Mouse (Mus musculus) lung, postnatal 25 days (tissue): Measurements from ENCODE around the gene Gje1.
A peak's percentile ranks its signal among the peaks of the same experiment; 100 is the strongest.

Experiments used
- DNase-seq: peaks from one replicate; pipeline ENCODE4 v3.0.0; 2022; ENCODE audit warnings: low spot score

Gene Gje1

DNA sequence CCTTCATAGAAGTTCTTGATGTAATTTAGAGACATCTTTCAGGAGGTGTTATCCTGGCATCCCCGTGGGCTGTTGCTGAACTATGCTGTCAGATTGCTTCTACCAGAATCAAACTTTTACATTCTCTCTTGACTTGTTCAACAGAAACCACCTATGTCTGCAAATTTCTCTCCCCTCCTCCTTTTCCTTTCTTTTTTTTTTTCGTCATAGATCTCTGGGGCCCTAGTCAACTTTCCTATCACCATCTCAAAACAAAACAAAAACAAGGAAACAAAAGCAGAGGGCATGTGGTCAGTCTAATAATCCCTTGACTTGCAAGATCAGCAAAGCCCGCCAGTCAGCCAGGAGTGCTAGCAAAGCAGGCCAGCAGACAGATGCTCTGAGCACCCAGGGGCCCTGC is at the start of gene Gje1:
Gene Gje1 (minus strand): TSS at position 101 of the 400 bp plus-strand sequence.
- DNase-seq = no peak

DNA sequence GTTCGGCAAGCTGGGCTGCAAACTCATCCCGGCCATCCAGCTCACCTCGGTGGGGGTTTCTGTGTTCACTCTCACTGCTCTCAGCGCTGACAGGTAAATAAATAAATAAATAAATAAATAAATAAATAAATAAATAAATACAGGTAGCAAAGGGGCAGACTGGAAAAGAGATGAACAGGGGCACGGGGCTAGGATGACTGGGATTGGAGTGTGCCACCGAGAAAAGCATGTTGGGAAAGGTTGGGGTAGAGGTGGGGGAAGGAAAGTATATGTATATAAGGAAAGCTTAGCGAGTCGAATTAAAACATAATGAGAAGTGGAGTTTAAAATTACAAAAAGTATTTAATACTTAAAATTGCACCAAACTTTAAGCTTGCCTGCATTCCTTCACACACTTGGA is 42.6 kb upstream of the Gje1 start:
- DNase-seq = no peak

DNA sequence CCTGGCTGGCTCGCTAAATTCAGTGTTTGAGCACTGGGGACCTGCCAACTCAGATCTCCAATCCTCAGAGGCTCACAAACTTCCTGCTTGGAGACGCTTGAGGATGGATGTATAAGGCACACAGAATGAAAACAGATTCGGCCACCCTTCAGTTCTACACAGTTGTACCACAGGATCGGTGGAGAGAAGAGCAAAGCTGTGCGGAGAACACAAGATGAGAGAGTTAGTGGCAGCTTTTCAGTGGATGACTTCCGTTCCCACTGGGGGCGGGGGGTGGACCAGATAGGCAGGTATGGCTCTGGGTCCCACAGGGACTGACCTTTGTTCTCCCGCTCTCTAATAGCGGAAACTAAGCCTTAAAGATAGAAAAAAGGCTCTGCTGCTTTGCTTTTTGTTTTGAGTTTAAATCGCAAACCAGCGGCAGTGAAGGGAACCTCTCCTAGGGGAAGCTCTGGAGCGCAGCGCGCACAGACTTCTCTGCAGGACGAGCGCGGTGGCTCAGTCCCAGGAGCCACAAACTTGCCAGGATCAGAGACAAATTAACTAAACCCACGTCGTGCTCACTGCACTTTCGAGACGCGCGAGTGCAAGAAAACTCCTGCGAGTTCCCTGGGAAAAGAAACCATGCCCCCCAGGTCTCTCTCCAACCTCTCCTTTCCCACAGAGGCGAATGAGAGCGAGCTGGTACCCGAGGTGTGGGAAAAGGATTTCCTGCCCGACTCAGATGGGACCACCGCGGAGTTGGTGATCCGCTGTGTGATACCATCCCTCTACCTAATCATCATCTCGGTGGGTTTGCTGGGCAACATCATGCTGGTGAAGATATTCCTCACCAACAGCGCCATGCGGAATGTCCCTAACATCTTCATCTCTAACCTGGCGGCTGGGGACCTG is 41.9 kb upstream of the Gje1 start:
- DNase-seq = no peak

DNA sequence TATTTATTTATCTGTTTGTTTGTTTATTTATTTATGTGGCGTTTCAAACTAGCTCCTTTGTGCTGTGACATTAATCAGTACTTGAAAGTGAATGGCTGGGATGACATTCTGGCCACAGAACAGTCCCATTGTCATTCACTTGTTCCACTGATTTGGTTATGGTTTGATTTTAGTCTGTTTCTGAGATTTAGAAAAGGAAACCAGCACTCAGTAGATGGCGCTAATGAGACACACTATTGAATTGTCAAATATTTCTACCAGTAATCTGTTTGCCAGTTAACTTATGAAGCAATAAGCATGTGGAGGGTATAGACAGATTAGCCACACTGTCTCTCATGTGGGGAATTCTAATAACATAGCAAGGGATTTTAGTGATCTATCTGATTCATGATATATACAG is 16.3 kb upstream of the Gje1 start:
- DNase-seq = peak; percentile 9

GRCm38 (mm10) chr10:14725671-14726070 is 7.7 kb upstream of the Gje1 start:
- no peak for DNase-seq

- peak; percentile 99 for DNase-seq
Measured at GRCm38 (mm10) chr10:14705072-14706066, 12.6 kb downstream of the Gje1 start, which contains the start of the genes Vta1 and Nmbr. Gene Vta1, minus strand, starts transcription at chr10:14705560. Gene Nmbr, plus strand, starts transcription at chr10:14705591.

GRCm38 (mm10) chr10:14703830-14704420 is 14.1 kb downstream of the Gje1 start:
- no peak for DNase-seq

GRCm38 (mm10) chr10:14703239-14703638 is 14.8 kb downstream of the Gje1 start:
- DNase-seq = no peak

DNA sequence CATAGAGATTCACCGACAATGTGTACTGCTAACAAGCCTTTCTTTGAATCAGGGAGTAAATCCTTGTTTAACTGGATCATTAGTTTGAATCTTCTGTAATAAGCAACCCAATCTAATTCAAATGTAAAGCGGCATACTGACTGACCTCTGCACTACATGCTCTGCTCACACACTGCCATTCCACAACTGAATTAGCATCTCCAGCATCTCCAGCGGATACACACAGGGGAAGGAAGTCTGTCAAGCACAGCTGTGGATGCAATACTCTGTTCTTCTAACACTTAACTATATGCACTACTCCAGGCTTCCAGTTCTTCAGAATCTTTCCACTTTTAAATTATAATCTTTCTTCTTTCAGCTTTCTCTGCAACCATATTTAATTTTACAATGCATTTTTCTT is 27.7 kb downstream of the Gje1 start:
- DNase-seq = no peak

DNA sequence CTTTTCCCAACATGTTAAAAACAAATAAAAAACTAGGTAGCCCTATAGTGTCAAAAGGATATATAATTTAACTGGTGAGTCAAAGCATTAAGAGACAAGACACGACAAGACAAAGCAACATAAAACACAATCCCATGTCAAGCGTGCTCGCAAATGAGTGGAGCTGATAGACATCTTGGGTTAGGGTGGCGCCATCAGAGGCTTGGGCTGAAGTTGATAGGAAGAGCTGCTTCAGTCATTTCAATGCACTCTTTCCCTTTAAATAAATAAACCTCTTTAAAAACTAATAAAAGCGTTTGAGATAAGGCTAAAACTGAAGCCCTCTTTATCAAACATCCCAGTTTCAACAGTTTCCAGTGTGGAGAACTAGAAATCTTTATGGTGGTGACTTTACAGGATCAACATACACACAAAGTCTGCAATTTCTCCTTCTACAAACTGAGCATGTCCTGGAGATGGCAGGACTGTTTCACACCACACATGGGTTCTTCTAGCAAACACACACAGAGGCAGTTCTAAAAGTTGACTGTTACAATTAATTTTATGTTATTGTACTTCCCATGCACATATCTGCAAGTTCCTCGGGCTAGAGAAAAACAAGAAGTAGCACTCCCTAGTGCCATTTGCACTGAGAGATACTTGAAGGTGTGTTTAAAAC is 29.1 kb downstream of the Gje1 start:
- DNase-seq = no peak

GRCm38 (mm10) chr10:14685663-14686062 is 32.4 kb downstream of the Gje1 start:
- no peak for DNase-seq

GRCm38 (mm10) chr10:14666147-14666546 is 51.9 kb downstream of the Gje1 start:
- no peak for DNase-seq
